Mouse (Mus musculus): ENCODE results near the gene Sort1. TPM values are rescaled to one million over a fixed set of nuclear protein-coding genes. Genes with fewer than 3 reads are reported as not detected.

The Sort1 gene
- polyA plus RNA-seq, 1 experiment from 2014 or later = 4.6 TPM

GRCm38 (mm10) chr3:108408517-108409008, 124.7 kb downstream of the Sort1 start:
- H3K4me1 ChIP-seq (replicated peaks; ENCODE audit: control insufficient read depth, insufficient read depth, low read length) = no peaks in the 10 kb centered on the region
- H3K27me3 ChIP-seq (replicated peaks; ENCODE audit: control insufficient read depth, insufficient read depth, low read length) = no peaks in the 10 kb centered on the region
- no peak overlapping the region for H3K9ac ChIP-seq (ENCODE audit: low read depth, low read length)
- H3K9me3 ChIP-seq (ENCODE audit: control insufficient read depth) = no peaks in the 10 kb centered on the region
- no peak overlapping the region for H3K27ac ChIP-seq (ENCODE audit: low read depth, low read length)
- WGBS = 90% methylated on average over 8 of the region's 8 CpGs
- no peak for TF ChIP-seq CTCF (IDR thresholded peaks at IDR 0.05; ENCODE audit: low read depth)
- H3K36me3 ChIP-seq (ENCODE audit: control insufficient read depth, insufficient read depth) = no peaks in the 10 kb centered on the region
- no peak overlapping the region for H3K4me3 ChIP-seq (ENCODE audit: low read depth, low read length)
- ATAC-seq = no peak
- no peak overlapping the region for H3K4me2 ChIP-seq (replicated peaks; ENCODE audit: low read depth)

GRCm38 (mm10) chr3:108409656-108410358, 125.9 kb downstream of the Sort1 start:
- no peak for TF ChIP-seq CTCF (IDR thresholded peaks at IDR 0.05; ENCODE audit: low read depth)
- Histone ChIP-seq H3K4me3 (ENCODE audit: low read depth, low read length) (no peak overlapping the region), H3K4me1 (replicated peaks; ENCODE audit: control insufficient read depth, insufficient read depth, low read length) (no peaks in the 10 kb centered on the region), H3K36me3 (ENCODE audit: control insufficient read depth, insufficient read depth) (no peaks in the 10 kb centered on the region), H3K9me3 (ENCODE audit: control insufficient read depth) (no peaks in the 10 kb centered on the region), H3K4me2 (replicated peaks; ENCODE audit: low read depth) (no peak overlapping the region), H3K27me3 (replicated peaks; ENCODE audit: control insufficient read depth, insufficient read depth, low read length) (no peaks in the 10 kb centered on the region; the same call in 1 of the 2 replicates), H3K27ac (ENCODE audit: low read depth, low read length) (no peak overlapping the region), H3K9ac (ENCODE audit: low read depth, low read length) (no peak overlapping the region)
- 67% methylated on average over 8 of the region's 8 CpGs for WGBS
- no peak for ATAC-seq

GRCm38 (mm10) chr3:108410359-108410714, 126.5 kb downstream of the Sort1 start:
- no peak overlapping the region for H3K9ac ChIP-seq (ENCODE audit: low read depth, low read length)
- H3K36me3 ChIP-seq (ENCODE audit: control insufficient read depth, insufficient read depth) = no peaks in the 10 kb centered on the region
- no peak overlapping the region for H3K4me2 ChIP-seq (replicated peaks; ENCODE audit: low read depth)
- no peaks in the 10 kb centered on the region; the same call in 1 of the 2 replicates for H3K27me3 ChIP-seq (replicated peaks; ENCODE audit: control insufficient read depth, insufficient read depth, low read length)
- no peak for ATAC-seq
- peaks cover 3% of the 10 kb centered on the region; the same call in 1 of the 2 replicates for H3K4me1 ChIP-seq (replicated peaks; ENCODE audit: control insufficient read depth, insufficient read depth, low read length)
- no peak overlapping the region for H3K4me3 ChIP-seq (ENCODE audit: low read depth, low read length)
- 37% methylated on average over 5 of the region's 5 CpGs for WGBS
- H3K9me3 ChIP-seq (ENCODE audit: control insufficient read depth) = no peaks in the 10 kb centered on the region
- no peak for TF ChIP-seq CTCF (IDR thresholded peaks at IDR 0.05; ENCODE audit: low read depth)
- no peak overlapping the region for H3K27ac ChIP-seq (ENCODE audit: low read depth, low read length)

Other genes starting within 250 kb of the Sort1 start
- gene Gstm4, start 239.2 kb upstream of the Sort1 start, polyA plus RNA-seq (2015; fragmentation: Nextera tagmentation; extraction: Ambion mirVana) = 28.4 and 30.5 TPM in 2 replicates
- 17.6 and 18.2 TPM in 2 replicates for gene Ampd2, start 197.4 kb upstream of the Sort1 start, polyA plus RNA-seq (2015; fragmentation: Nextera tagmentation; extraction: Ambion mirVana)
- gene Gnat2, start 191.3 kb upstream of the Sort1 start, polyA plus RNA-seq (2015; fragmentation: Nextera tagmentation; extraction: Ambion mirVana) = 0.43 and 0.80 TPM in 2 replicates
- 99.6 and 101 TPM in 2 replicates for gene Gnai3, start 137.9 kb upstream of the Sort1 start, polyA plus RNA-seq (2015; fragmentation: Nextera tagmentation; extraction: Ambion mirVana)
- gene Gpr61, start 129.2 kb upstream of the Sort1 start, polyA plus RNA-seq (2015; fragmentation: Nextera tagmentation; extraction: Ambion mirVana) = 0.05 and 0.13 TPM in 2 replicates
- 2.8 and 2.9 TPM in 2 replicates for gene Amigo1, start 97.7 kb upstream of the Sort1 start, polyA plus RNA-seq (2015; fragmentation: Nextera tagmentation; extraction: Ambion mirVana)
- 6.3 and 6.7 TPM in 2 replicates for gene Cyb561d1, start 82.9 kb upstream of the Sort1 start, polyA plus RNA-seq (2015; fragmentation: Nextera tagmentation; extraction: Ambion mirVana)
- gene Atxn7l2, start 73.1 kb upstream of the Sort1 start, polyA plus RNA-seq (2015; fragmentation: Nextera tagmentation; extraction: Ambion mirVana) = 3.4 and 4.0 TPM in 2 replicates
- 0.26 and 0.51 TPM in 2 replicates for gene Sypl2, start 57.4 kb upstream of the Sort1 start, polyA plus RNA-seq (2015; fragmentation: Nextera tagmentation; extraction: Ambion mirVana)
- 166 and 179 TPM in 2 replicates for gene Psma5, start 27.2 kb upstream of the Sort1 start, polyA plus RNA-seq (2015; fragmentation: Nextera tagmentation; extraction: Ambion mirVana)
- not detected in 2 replicates for gene Mybphl, start 80.8 kb downstream of the Sort1 start, polyA plus RNA-seq (2015; fragmentation: Nextera tagmentation; extraction: Ambion mirVana)
- 3.3 and 5.3 TPM in 2 replicates for gene Psrc1, start 99.8 kb downstream of the Sort1 start, polyA plus RNA-seq (2015; fragmentation: Nextera tagmentation; extraction: Ambion mirVana)
- gene Celsr2, start 131.5 kb downstream of the Sort1 start, polyA plus RNA-seq (2015; fragmentation: Nextera tagmentation; extraction: Ambion mirVana) = 0.50 and 1.4 TPM in 2 replicates
- gene Sars, start 161.1 kb downstream of the Sort1 start, polyA plus RNA-seq (2015; fragmentation: Nextera tagmentation; extraction: Ambion mirVana) = 99.5 and 106 TPM in 2 replicates

Measured in intestine, postnatal 0 days (tissue).